Mouse (Mus musculus) G1E (cell line): ENCODE measurements at regions not wholly inside any gene's neighbourhood (a gene's known extent, or its start where the extent isn't known, plus 50 kb on each side); places are given as distances from the start of the nearest gene placed in this dataset.

ENCODE experiments used
- ATAC-seq: 2 replicates; pipeline ENCODE4 v1.8.0; 2016; ENCODE audit warnings: mild to moderate bottlenecking; ENCODE audit not compliant: insufficient number of reproducible peaks, poor library complexity, low FRiP score, severe bottlenecking; ENCODE audit errors: extremely low read depth
- DNase-seq: peaks from one replicate; pipeline ENCODE4 v3.0.0; 2012; ENCODE audit warnings: low spot score
- H3K27me3 ChIP-seq: 2 replicates; pipeline ENCODE4 v1.6.1; 2012; ENCODE audit warnings: mild to moderate bottlenecking, low read length, inconsistent platforms; ENCODE audit not compliant: insufficient read depth
- H3K36me3 ChIP-seq: replicated peaks from 2 replicates; pipeline ENCODE3; 2012; ENCODE audit warnings: mild to moderate bottlenecking, inconsistent platforms
- H3K4me1 ChIP-seq: 2 replicates; pipeline ENCODE4 v1.6.1; 2012; ENCODE audit warnings: low read depth, low read length, inconsistent platforms, mixed read lengths; ENCODE audit not compliant: insufficient read depth
- H3K4me3 ChIP-seq: 2 replicates; pipeline ENCODE4 v1.5.1; 2012; ENCODE audit warnings: low read depth, mild to moderate bottlenecking, inconsistent platforms, low read length, moderate library complexity, mixed read lengths
- H3K9me3 ChIP-seq: replicated peaks from 2 replicates; pipeline ENCODE4 v1.6.1; 2012; ENCODE audit warnings: inconsistent platforms
- CTCF ChIP-seq: IDR thresholded peaks from 2 replicates; pipeline ENCODE4 v1.5.1; 2012; ENCODE audit warnings: low read depth, low read length, inconsistent platforms, mixed read lengths
- GATA1 ChIP-seq: IDR thresholded peaks from 2 replicates; pipeline ENCODE4 v1.6.1; 2012; ENCODE audit warnings: borderline replicate concordance, low read length, inconsistent platforms, mixed read lengths
- GATA2 ChIP-seq: IDR thresholded peaks from 2 replicates; pipeline ENCODE4 v1.6.1; 2012; ENCODE audit warnings: low read depth, low read length, inconsistent platforms, borderline replicate concordance
- POLR2AphosphoS5 ChIP-seq: IDR thresholded peaks from 2 replicates; pipeline ENCODE4 v1.6.1; 2012; ENCODE audit warnings: low read depth, low read length, inconsistent platforms; ENCODE audit not compliant: insufficient replicate concordance
- TAL1 ChIP-seq: conservative IDR thresholded peaks from 2 replicates; pipeline ENCODE4 v1.6.1; 2012; ENCODE audit warnings: low read depth, low read length, inconsistent platforms, mixed read lengths

- Histone ChIP-seq H3K4me1 (peaks cover 48% of the 10 kb centered on the region), H3K27me3 (no peaks in the 10 kb centered on the region), H3K9me3 (peaks cover 28% of the 10 kb centered on the region), H3K36me3 (peaks cover 13% of the 10 kb centered on the region), H3K4me3 (no peak overlapping the region)
- ATAC-seq (no peak), DNase-seq (no peak)
- no peak for TF ChIP-seq CTCF
- TF ChIP-seq POLR2AphosphoS5, result no peak
- no peak for TF ChIP-seq TAL1
- TF ChIP-seq GATA2, result no peak
- TF ChIP-seq GATA1, result no peak
These were observed 86.2 kb downstream of the Serpinb9g start for GRCm38 (mm10) chr13:33570836-33571235.

- H3K4me3 ChIP-seq, result no peak overlapping the region
- DNase-seq (no peak), ATAC-seq (no peak)
- H3K36me3 ChIP-seq, result no peaks in the 10 kb centered on the region
- no peaks in the 10 kb centered on the region for H3K27me3 ChIP-seq
- H3K4me1 ChIP-seq, result no peaks in the 10 kb centered on the region
- H3K9me3 ChIP-seq, result no peaks in the 10 kb centered on the region
- TF ChIP-seq CTCF (no peak), GATA1 (no peak), GATA2 (no peak), POLR2AphosphoS5 (no peak), TAL1 (no peak)
These were observed 75.1 kb upstream of the Serpinb6d start for GRCm38 (mm10) chr13:33586065-33586464.
